Mouse (Mus musculus) c-Kit-positive CD71-positive TER-119-positive erythroid progenitor cells, embryonic 14.5 days (primary cell): ENCODE results near the gene Asf1b.
A peak's percentile ranks its signal among the peaks of the same experiment; 100 is the strongest.

Experiments
- DNase-seq: peaks from one replicate; pipeline ENCODE4 v3.0.0-alpha.2; 2013; ENCODE audit warnings: low spot score

The Asf1b gene

DNA sequence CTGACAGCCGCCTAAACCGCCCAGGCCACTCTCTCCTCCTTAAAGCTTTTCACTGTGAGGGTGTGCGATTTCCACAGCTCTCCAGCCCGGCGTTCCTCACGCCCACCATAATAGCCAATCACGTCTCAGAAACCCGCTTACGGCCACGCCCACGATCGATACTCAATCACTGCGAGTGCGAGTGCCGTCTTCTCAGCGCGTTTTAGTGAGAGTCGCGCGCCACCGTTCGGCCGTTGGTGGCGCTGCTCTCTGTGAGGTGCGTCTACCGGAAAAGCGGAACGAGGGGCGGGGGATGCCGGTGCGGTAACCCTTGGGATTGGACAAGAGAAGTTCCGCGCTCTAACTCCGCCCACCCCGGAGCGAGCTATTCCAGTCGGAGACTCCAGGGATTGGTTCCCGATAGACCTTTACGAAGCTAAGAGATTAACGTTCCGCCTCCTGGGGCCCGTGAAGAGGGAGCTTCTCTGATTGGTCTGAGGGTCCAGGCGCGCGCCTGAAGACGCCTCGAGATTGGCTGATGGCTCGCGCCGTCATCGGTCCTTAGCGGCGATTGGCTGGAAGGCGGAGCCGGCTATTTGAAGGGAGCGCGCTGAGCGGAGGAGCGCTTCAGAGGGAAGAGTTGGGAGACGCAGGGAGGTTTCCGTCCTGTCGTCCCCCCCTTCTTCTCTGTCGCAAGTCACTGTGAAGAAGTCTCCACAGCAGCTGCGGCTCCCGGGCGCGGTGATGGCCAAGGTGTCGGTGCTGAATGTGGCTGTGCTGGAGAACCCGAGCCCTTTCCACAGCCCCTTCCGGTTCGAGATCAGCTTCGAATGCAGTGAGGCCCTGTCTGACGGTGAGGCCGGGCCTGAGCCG lies at the start of gene Asf1b, which contains the start of gene Gm10644:
TSS of gene Asf1b (plus strand) at position 402 of the 852 bp plus-strand sequence.
TSS of gene Gm10644 (minus strand) at position 100 of the 852 bp plus-strand sequence.
- peak; percentile 100 for DNase-seq

DNA sequence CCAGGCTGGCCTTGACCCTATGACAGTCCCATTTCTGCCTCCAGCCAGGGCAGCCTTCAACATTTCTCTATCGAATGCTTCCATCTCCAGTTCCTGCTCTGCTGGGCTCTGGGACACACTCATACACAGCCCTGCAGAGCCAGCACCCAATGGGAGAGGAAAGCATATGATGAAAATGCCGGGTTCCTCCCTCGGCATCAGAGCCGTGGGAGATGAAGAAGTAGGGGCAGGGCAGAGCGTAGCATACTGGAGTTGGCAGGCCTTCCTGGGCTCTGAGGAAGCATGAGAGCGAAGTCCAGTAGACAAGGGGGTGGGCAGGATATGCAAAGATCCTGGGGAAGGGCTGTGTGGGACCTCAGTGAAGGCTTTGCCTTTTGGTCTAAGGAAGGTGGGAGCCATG lies 46.7 kb upstream of the Asf1b start:
- no peak for DNase-seq

DNA sequence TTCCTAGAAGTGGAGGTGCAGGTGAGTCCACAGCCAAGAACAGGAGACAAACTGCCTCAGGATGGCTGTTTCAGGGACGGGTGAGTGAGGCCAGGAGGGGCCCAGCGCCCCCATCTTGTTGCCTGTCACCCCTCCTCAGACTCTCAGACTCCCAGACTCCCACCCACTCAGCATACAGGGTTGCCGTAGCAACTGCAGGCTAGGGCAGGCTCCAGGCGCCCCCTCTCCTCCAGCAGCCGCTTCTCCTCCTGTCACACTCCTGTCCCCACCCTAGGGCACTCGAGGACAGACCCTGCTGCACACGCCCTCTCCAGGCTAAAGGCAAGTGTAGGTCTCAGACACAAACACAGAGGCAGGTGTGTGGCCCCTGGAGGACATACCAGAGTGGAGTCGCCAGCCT lies 46.0 kb upstream of the Asf1b start:
- DNase-seq: no peak

DNA sequence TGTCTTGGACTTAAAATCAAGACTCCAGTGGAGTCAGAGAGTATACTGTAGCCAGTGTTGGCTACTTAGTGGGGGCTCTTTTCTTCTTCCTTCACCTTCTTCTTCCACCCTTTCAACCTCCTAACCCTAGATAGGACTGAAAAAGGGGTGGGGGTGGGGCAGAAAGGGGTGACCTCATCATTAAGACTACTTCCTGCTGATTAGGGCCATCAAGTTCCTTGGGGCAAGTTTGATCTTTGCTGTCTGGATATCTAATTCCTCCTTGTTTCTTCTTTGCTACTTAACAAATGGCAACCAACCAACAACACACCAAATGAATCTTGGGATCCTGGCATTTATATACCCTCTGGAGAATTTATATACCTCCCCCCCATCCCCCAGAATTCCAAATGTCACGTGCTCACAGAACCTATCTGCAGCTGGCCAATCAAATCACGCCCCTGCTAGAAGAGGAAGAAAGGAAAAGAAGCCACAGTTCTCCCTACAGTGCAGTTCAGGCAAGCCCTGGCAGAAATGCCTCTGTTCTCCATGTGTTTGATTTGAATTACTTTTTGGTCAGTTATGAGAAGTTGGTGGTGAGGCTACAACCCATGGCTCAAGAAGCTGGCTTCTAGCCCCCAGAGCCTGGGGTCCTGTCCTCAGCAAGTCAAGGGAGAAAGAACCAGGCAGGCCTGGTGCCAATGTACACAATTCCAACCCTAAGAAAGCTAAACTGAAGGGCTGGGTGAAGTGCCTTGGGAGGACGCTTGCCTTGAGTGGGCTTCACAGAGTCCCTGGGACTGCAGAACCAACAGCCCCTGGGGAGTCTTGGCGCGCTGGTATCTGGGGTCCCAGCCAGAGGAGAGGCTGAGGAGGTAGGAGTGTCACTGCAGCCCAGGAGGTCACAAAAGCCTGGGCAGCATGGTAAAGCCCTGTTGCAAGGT lies 43.2 kb upstream of the Asf1b start:
- DNase-seq: no peak

DNA sequence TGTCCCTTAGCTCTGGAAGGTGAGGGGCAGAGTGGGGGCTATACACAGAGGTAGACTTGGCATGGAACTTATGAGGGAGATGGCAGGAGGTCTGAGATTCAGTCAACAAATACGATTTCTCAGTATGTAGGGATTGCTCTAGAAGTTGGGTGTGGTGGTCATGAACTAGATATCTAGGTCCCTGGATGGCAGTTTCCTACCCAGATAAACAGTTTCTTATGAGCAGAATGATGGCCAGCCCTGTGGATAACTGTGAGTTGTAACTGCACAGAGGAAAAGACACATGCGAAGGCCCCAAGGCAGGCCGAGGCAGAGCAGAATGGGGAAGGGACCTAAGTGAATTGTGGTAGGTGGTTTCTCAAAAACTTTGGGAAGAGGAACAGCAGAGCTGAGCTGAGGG lies 41.1 kb upstream of the Asf1b start:
- DNase-seq: no peak

DNA sequence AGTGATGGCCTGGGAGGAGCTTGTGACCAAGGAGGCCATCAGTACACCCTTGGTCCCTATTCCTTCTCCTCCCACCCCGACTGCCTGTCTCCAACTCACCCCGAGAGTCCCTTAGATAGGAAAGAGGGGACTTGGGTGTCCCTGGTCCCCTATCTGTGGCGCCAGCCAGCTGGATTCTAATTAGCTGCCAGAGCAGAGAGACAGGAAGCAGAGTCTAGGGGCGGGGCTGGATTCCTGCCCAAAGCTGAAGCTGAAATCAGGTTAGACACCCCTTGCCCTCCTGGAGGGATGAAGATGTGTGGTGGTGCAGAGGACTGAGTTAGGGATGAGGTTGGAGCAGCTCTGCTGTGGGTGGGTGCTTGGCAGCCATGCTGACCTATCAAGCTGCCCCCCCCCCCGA lies 40.4 kb upstream of the Asf1b start:
- DNase-seq: no peak

DNA sequence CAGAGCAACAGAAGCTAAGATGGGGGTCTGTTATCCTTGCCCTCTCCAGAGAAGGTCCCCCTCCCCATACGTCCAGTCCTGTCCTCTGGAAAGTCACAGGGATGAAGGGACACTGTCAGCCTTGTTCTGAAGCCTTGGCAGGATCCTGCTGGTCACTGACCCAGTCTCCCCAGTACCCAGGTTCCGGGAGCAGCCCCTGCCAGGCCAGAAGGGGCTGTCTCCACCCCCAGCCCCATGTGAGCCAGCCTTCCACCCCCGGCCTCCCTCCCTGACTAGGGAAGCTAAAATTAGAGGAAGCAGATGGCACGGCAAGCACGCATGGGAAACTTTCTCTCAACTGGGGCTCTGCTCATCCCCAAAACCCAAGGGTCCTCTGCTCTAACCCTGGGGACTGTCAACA lies 39.3 kb upstream of the Asf1b start:
- no peak for DNase-seq

DNA sequence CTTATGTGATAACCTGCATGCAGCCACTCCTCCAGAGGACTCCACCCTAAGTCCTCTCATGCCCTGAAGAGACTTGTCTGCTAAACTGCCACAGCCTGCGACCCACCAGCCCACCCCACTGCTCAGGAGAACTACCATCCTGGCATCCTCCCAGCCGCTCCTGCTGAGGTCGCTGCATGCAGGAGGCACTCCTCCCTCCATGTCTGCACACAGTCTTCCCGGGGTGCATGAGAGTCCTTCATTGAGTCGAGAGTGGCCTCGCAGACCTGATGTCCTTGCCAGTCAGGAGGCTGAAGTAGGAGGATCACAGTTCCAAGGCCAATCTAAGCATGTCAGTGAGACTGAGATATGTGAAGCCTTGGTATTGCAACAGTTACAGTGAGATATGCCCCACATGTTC lies 37.7 kb upstream of the Asf1b start:
- DNase-seq: no peak

DNA sequence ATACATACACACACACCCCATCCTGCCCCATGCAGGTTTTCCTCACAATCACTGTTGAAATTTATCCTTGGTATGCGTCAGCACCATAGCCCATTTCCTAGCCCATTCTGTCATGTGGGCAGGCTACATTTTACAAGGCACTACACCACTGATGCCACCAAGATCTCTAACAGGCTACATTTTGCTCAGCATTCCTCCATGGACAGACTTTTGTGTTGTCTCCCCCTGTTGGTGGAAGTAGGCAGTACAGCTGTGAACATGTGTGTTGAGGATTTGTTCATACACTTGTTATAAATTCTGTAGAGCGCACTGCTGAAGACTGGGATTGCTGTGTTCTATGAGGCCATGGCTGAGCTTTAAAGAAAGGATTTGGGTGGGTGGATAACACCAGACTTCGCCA lies 33.7 kb upstream of the Asf1b start:
- peak; percentile 71 for DNase-seq

DNA sequence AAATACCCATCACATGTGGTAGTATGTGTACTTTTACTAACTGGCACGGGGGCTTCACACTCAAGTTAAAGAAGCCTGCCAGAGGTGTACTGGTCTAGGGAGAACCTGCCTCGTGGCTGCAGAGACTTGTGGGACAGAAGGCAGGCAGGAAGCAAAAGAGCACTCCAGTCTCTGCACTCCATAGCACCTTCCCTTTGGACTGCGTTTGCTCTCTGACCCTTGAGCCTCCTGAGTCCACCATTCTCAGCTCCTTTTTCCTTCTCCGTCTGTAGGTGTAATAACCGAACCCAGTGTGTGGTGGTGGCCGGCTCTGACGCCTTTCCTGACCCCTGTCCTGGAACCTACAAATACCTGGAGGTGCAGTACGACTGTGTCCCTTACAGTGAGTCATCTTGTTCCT lies 32.6 kb upstream of the Asf1b start:
- no peak for DNase-seq

DNA sequence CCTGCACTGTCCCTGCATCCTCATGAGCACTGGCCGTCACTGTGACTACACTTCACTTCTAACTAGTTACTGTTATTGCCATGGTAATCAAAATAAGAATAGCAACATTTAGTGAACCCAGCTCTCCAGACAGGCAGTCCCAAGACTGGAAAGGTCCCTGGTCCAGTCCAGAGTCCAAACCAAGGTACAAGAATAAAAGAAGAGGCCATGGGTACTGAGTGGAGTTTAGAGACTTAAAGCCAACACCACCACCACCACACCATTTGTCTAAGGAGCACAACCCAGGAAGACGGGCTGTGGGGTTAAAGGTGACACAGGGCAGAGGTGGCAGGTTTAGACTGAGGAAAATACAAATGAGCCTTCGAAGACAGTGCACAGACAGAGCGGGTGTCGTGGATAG lies 30.7 kb upstream of the Asf1b start:
- DNase-seq: no peak

DNA sequence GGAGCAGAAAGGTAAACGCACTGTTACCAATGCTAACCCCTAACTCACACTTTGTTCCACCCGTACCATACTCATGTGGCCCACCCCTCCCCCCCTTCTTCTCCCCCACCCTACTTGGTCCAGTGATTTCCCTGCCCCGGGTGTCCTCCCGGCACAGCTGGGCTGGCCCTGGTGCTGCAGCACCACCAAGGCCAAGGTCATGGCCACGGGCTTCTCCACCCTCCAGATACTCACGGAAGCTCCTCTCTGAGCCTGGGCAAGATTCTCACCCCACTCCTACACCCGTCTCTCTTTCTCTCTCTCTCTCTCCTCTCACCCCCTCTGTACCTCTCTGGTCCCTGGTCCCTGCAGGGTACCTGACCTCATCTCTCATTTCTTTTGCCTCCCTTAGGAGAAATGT lies 29.0 kb upstream of the Asf1b start:
- no peak for DNase-seq

DNA sequence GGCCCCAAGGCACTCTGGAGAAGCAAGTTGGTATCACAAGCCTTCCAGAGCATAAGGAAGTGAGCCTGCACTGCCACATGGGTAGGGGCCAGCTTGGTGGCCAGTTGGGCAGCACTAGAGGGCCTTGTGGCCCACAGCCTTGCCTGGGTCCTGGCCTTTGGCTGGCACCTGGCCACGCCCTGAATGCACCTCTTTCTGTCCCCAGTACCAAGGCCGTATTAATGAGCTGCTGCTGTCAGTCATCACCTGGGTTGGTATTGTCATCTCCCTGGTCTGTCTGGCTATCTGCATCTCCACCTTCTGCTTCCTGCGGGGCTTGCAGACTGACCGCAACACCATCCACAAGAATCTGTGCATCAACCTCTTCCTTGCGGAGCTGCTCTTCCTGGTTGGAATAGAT lies 21.1 kb upstream of the Asf1b start:
- DNase-seq: no peak

DNA sequence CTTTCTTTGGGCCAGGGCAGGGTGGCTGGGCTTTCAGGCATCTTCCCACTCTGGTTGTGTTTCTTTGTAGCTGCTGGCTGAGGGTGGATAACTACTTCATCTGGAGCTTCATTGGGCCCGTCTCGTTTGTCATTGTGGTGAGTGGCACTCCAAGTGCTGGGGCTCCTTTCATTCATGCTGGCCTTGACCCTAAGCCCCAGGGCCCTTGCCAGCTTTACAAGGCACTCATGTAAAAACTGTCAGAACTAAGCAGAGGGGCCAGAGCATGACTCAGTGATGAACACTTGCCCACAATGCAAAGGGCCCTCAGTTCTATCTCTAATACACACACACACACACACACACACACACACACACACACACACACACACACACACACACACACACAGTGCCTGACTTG lies 20.3 kb upstream of the Asf1b start:
- no peak for DNase-seq

DNA sequence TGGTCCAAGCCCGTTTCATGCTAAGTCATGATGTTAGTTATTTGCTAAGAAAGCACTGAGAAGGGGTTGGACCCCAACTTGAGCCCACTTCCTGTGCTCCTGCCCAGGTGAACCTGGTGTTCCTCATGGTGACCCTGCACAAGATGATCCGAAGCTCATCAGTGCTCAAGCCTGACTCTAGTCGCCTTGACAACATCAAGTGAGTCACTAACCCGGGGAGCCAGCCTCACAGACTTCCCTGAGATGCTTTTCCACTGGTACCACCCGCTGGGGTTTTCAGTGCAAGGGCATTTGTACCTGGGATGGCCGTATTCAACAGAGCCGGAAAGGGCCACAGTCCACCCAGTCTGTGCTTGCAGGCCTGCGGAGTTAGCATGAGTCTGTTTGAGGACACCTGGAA lies 19.9 kb upstream of the Asf1b start:
- no peak for DNase-seq

DNA sequence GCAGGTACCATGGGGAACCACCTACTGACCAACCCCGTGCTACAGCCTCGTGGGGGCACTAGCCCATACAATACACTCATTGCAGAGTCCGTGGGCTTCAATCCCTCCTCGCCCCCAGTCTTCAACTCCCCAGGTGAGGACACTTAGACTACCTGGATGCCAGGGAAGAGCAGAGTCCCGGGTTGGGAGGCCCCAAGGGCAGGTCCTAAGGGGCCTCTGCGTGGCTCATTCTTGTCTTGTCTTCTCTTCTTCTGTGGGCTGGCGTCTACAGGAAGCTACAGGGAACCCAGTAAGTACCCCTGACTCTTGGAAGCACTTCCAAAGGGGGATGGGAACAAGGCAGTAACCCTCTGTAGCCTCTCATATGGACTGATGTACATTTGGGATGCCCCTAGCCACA lies 17.7 kb upstream of the Asf1b start:
- no peak for DNase-seq

DNA sequence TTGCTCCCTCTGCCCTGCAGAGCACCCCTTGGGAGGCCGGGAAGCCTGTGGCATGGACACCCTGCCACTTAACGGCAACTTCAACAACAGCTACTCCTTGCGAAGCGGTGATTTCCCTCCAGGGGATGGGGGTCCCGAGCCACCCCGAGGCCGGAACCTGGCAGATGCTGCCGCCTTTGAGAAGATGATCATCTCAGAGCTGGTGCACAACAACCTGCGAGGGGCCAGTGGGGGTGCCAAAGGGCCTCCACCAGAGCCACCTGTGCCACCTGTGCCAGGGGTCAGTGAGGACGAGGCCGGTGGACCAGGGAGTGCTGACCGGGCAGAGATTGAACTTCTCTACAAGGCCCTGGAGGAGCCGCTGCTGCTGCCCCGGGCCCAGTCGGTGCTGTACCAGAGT lies 17.0 kb upstream of the Asf1b start:
- no peak for DNase-seq

DNA sequence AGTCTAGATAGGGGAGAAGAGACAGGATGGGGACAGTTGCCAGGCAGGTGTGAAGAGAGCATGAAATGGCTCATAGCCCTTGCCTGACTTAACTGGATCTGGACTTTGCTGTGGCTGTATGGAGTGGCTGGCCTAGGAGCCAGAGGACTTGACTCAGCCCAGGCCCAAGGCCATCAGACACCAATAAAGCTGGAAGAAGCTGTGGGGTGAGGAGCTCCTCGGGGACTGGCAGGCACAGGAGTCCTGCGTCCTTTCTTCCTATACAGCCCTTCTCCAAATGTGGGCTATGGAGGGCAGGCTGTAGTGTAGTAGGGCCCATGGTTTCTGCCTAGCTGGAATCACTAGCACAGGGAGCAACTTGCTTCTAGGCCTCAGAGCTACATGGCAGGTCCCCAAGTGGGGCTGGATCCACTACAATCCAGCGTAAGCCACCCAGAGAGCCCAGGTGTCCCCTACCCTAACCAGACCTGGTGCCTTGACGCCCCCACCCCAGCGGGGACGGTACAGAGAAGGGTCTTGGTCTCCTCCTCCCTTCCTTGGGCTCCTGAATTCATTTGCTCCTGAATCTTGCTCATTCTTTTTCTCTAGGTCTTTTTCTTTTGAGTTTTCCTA lies 14.1 kb upstream of the Asf1b start:
- DNase-seq: no peak

DNA sequence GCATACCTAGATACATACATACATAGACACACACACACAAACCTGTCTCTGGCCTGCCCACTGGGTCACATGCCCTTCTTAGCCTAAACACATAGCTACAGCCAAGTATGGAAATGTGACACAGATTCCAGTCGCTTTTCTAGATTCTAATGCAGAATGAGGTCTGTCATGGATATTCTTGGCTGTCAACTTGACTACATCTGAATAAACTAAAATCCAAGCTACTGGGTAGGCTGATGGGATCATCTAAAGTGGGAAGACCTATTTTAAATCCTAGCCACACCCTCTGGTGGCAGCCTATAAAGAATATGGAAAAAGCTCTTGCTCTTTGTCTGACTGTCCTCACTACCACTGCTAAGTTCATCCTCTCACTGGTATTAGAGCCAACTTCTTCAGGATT lies 12.9 kb upstream of the Asf1b start:
- DNase-seq: no peak

DNA sequence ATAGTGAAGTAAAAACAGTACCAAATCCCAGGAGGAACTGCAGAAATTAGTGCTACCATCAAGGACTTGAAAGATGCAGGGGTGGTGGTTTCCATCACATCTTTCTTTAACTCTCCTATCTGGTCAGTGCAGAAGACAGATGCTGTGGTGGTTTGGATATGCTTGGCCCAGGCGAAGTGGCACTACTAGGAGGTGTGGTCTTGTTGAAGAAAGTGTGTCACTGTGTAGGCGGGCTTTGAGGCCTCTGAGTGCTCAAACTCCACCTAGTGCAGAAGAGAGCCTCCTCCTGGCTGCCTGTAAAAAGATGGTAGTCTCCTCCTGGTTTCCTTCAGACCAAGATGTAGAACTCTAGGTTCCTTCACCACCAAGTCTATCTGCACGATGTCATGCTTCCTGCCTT lies 9.8 kb upstream of the Asf1b start:
- no peak for DNase-seq

DNA sequence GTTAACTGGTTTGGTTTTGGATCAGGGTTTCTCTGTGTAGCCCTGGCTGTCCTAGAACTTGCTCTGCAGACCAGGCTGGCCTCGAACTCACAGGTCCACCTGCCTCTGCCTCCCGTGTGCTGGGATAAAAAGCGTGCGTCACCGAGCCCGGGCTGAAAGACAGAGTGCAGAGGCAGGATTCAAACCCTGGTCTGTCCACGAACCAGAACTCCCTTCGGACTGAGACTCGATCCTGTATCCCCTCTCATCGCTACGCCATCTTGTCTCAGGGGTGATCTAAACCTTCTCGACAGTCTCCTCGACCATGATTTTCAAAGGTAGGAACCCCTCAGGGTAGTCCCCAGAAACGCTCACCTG lies 580 bp upstream of the Asf1b start:
- no peak for DNase-seq

DNA sequence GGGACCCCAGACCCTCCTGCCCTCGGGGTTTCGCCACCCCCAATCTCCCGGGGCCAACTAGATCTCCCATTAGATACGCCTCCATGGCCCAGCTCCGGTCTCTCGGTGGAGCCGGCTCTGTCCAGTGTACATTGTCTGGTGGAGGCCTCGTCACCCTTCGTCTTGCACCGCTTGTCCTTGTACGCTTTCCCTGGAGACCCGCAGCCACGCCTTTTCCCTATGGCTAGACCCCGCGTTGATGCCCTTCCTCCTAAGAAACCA lies 581 bp downstream of the Asf1b start:
- no peak for DNase-seq

DNA sequence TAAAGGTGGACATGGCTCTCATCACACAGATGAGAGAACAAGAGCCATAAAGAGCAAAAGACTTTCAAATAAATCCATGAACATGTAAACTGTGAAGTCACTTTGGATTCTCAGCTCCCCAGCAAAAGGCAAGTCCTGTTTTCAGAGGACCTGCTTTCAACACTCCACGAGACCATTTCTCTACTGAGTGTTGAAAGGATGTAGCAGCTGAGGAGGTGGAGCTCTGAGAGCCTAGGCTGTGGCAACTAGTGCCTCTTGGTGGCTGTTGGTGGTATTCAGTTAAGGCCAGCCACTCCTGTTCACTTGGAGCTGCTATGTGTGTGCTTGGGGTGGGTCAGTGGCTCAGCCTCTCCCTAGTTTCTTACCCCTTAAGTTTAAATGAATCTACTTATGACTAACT lies 1.5 kb downstream of the Asf1b start:
- peak; percentile 50 for DNase-seq
